Mouse (Mus musculus) liver, postnatal 0 days (tissue): ENCODE measurements around the gene Ndufaf3. TPM values are rescaled to one million over a fixed set of nuclear protein-coding genes. Genes with fewer than 3 reads are reported as not detected.

Experiments used
- ATAC-seq: fragments of 200-750 bp; cut with Nextera tagmentation; 2 replicates; pipeline ENCODE4 v1.8.0; 2017; ENCODE audit warnings: mild to moderate bottlenecking, moderate library complexity
- DNase-seq: peaks from one replicate; pipeline ENCODE4 v3.0.0-alpha.2; 2016
- H3K27ac ChIP-seq: fragments of 300-500 bp; sonication (generic); 2 replicates; pipeline ENCODE4 v1.5.1; 2014; ENCODE audit warnings: antibody characterized with exemption, moderate library complexity, mild to moderate bottlenecking, low read depth
- H3K27me3 ChIP-seq: fragments of 300-500 bp; sonication (generic); 2 replicates; pipeline ENCODE4 v1.6.1; 2014; ENCODE audit warnings: low read length, control low read depth, mixed read lengths; ENCODE audit not compliant: insufficient read depth
- H3K36me3 ChIP-seq: fragments of 300-500 bp; sonication (generic); replicated peaks from 2 replicates; pipeline ENCODE4 v1.6.1; 2014; ENCODE audit warnings: mild to moderate bottlenecking, control low read depth, low read length, moderate library complexity, mixed read lengths; ENCODE audit not compliant: insufficient read depth
- H3K4me1 ChIP-seq: fragments of 300-500 bp; sonication (generic); 2 replicates; pipeline ENCODE4 v1.6.1; 2014; ENCODE audit warnings: antibody characterized with exemption, mild to moderate bottlenecking, control low read depth; ENCODE audit not compliant: insufficient read depth
- H3K4me2 ChIP-seq: fragments of 300-500 bp; sonication (generic); 2 replicates; pipeline ENCODE4 v1.6.1; 2014; ENCODE audit warnings: low read depth, mild to moderate bottlenecking, low read length, moderate library complexity, mixed read lengths
- H3K4me3 ChIP-seq: fragments of 300-500 bp; sonication (generic); 2 replicates; pipeline ENCODE4 v1.5.1; 2014; ENCODE audit warnings: low read depth, low read length
- H3K9ac ChIP-seq: fragments of 300-500 bp; sonication (generic); replicated peaks from 2 replicates; pipeline ENCODE4 v1.6.1; 2014; ENCODE audit warnings: mild to moderate bottlenecking, moderate library complexity
- H3K9me3 ChIP-seq: fragments of 300-500 bp; sonication (generic); 2 replicates; pipeline ENCODE4 v1.6.1; 2016; ENCODE audit warnings: mild to moderate bottlenecking, control low read depth, low read length, mixed read lengths
- CTCF ChIP-seq: sonication (generic); IDR thresholded peaks from 2 replicates; pipeline ENCODE4 v1.5.1; 2016; ENCODE audit warnings: antibody characterized with exemption, low read depth
- EP300 ChIP-seq: IDR thresholded peaks from 2 replicates; pipeline ENCODE4 v1.6.1; 2016; ENCODE audit warnings: antibody characterized with exemption, low read depth, mild to moderate bottlenecking
- WGBS: fragments of 180-500 bp; shearing (Covaris S2); extraction: QIAGEN DNeasy Blood & Tissue Kit; methylation state at CpG from one replicate; pipeline ENCODE4 v1.1.7; 2014; ENCODE audit not compliant: insufficient replicate concordance; 5-methylcytosine and 5-hydroxymethylcytosine counted together
- polyA plus RNA-seq: library from polyadenylated mRNA; unstranded; fragments of >200 nt; fragmentation: Nextera tagmentation; extraction: Ambion mirVana; gene quantifications from 2 replicates; pipeline ENCODE4 v1.2.1, GENCODE M21; 2015

The Ndufaf3 gene
- polyA plus RNA-seq, 1 experiment from 2014 or later: 26.5 TPM

DNA sequence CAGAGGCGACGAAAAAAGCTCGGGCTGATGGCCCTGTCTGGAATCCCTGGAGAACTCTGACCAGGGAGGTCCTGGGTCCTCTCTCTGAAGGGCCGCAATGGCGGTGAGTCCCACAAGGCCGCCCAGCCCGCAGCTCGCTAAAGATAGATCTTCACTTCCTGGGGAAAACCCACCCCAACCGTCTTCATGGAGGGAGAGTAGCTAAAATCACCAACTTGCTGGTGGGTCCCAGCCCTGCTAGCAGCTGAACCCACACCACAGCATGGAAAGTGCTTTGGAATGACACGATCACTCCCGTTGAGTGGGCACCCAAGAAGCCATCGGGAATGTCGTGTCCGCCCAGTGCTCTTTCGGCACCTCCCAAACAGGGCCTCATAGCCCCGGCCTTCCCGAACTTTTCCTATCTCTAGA lies 1.3 kb upstream of the Ndufaf3 start:
- Histone ChIP-seq H3K4me2 (peak overlapping the region; percentile 100), H3K36me3 (peaks cover 40% of the 10 kb centered on the region), H3K9ac (peak overlapping the region; percentile 85), H3K9me3 (no peaks in the 10 kb centered on the region), H3K27ac (peak overlapping the region; percentile 97), H3K4me3 (peak overlapping the region; percentile 81), H3K4me1 (peaks cover 39% of the 10 kb centered on the region), H3K27me3 (no peaks in the 10 kb centered on the region)
- no peak for ATAC-seq
- DNase-seq: peak; percentile 24
- TF ChIP-seq CTCF (no peak), EP300 (no peak)
- 42% methylated on average over 17 of the region's 17 CpGs for WGBS

DNA sequence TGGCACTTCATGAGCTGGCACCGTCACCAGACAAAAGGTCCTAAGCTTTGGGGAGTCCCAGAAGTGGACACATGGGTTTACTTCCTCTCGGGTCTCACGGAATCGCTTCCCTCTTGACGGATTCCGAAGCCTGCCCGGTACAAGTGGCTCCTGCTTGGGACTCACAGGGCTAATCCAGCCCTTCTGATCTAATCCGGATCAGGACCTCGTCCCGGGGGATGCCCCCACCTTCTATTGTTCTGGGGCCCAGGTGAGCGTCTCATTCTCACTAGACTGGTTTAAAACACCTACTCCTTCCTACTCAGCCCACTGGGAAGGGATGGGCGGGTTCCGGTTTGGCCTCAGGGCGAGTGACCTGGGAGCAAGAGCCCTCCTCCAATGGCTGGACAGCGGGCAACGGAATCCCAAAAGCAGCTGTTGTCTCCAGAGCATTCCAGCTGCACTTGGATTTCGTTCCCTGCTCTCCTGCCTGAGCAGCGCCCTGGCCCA lies 741 bp upstream of the Ndufaf3 start:
- peak; percentile 47 for DNase-seq
- H3K27ac ChIP-seq: peak overlapping the region; percentile 97
- no peaks in the 10 kb centered on the region for H3K27me3 ChIP-seq
- TF ChIP-seq EP300 (no peak), CTCF (no peak)
- no peaks in the 10 kb centered on the region for H3K9me3 ChIP-seq
- peak overlapping the region; percentile 100 for H3K4me2 ChIP-seq
- peak overlapping the region; percentile 85 for H3K9ac ChIP-seq
- H3K4me1 ChIP-seq: peaks cover 39% of the 10 kb centered on the region
- H3K4me3 ChIP-seq: peak overlapping the region; percentile 81
- ATAC-seq: no peak; the same call in 1 of the 2 replicates
- peaks cover 41% of the 10 kb centered on the region for H3K36me3 ChIP-seq
- 4% methylated on average over 18 of the region's 18 CpGs for WGBS

DNA sequence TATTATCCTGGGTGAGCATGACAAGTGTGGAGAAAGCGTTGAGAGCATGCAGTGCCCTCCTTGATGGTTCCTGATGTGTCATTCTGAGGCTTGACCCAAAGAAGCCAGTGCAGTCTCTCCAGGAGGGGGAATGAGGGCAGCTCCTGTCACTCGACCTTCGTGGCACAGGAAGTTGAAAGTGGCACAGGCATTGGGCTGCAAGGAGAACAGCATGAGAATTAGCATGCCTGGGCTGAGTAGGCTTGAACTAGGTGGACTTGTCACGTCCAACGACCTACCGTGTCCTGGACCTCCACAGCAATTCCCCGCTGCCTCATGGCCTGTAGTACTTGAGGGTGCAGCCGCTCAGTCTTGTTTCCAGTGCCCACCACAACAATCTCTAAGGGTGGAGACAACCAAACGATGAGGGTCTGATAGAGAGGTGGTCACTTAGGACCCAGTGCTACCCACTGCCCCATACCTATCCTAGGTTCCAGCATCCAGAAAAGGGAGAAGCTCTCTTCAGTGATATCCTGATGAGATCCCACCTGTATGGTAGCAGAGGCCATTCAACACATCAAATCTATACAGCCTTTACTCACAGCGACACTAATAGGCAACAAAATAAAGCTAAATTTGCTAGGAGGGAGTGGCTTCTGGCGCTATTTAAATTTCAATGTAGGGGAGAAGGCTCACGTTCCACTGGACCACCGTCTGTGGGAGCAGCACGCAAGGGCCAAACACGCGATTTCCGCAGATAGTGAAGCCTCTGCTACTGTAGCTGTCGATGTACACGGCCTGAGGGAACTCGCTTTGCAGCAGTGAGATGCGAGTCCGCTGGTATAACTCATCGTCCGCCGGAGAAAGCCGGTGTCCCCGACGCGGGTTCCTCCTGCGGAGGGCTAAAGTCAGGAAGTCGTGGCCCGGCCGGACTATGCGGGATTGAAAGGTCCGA lies 1.1 kb downstream of the Ndufaf3 start:
- Histone ChIP-seq H3K9me3 (no peaks in the 10 kb centered on the region), H3K27ac (peak overlapping the region; percentile 97), H3K4me3 (peak overlapping the region; percentile 81), H3K4me2 (peak overlapping the region; percentile 100), H3K36me3 (peaks cover 35% of the 10 kb centered on the region), H3K4me1 (peaks cover 46% of the 10 kb centered on the region), H3K9ac (peak overlapping the region; percentile 85), H3K27me3 (no peaks in the 10 kb centered on the region)
- ATAC-seq (peak; percentile 2), DNase-seq (no peak)
- TF ChIP-seq EP300 (no peak), CTCF (no peak)
- 9% methylated on average over 35 of the region's 35 CpGs for WGBS

DNA sequence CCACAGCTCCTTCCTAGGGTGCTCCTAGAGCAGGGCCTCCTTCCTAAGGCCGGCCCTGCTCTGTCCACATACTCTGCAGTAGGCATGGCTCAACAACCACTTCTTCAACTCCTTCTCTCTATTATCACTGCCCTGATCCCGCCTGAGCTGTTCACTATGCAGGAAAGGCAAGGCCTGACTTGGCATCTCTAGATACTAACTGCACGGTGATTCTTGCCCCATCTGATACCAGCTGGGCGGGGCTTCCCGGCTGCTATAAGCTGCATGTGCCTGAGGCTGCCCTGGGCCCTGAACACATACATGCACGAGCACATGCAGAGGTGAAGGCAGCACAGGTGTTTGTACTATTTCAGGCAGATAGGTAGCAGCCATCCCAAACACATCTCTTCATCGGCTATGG lies 3.1 kb downstream of the Ndufaf3 start:
- peaks cover 40% of the 10 kb centered on the region for H3K36me3 ChIP-seq
- ATAC-seq (no peak), DNase-seq (peak; percentile 21)
- no peak overlapping the region for H3K27ac ChIP-seq
- no peaks in the 10 kb centered on the region for H3K27me3 ChIP-seq
- 63% methylated on average over 7 of the region's 7 CpGs for WGBS
- H3K4me2 ChIP-seq: no peak overlapping the region
- peaks cover 34% of the 10 kb centered on the region for H3K4me1 ChIP-seq
- H3K9ac ChIP-seq: no peak overlapping the region
- H3K9me3 ChIP-seq: no peaks in the 10 kb centered on the region
- TF ChIP-seq EP300 (no peak), CTCF (no peak)
- H3K4me3 ChIP-seq: no peak overlapping the region

DNA sequence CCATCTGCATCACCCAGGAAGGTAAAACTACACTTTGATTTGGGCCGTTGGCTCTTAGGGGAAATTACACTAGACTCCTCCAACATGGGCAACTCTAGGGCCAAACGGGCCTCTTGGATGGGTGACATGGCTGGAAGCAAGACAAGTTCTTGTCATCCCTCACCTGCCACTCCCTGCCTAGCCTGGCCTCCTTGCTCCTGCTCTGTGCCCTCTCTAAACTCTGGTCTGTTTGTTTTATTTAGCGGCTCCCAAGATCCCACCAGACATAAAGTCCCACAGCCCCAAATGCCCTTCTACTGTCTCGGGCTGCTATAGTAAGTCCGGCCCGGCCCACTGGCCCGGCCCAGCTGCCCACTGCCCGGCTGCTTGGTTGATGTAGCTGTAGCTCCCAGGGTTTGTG lies 3.6 kb downstream of the Ndufaf3 start:
- Histone ChIP-seq H3K27me3 (no peaks in the 10 kb centered on the region), H3K4me3 (no peak overlapping the region), H3K4me1 (peaks cover 31% of the 10 kb centered on the region), H3K4me2 (no peak overlapping the region), H3K27ac (no peak overlapping the region), H3K36me3 (peaks cover 45% of the 10 kb centered on the region), H3K9ac (no peak overlapping the region), H3K9me3 (no peaks in the 10 kb centered on the region)
- TF ChIP-seq EP300: no peak
- no peak for TF ChIP-seq CTCF
- ATAC-seq (no peak), DNase-seq (no peak)
- WGBS: 85% methylated on average over 8 of the region's 8 CpGs

DNA sequence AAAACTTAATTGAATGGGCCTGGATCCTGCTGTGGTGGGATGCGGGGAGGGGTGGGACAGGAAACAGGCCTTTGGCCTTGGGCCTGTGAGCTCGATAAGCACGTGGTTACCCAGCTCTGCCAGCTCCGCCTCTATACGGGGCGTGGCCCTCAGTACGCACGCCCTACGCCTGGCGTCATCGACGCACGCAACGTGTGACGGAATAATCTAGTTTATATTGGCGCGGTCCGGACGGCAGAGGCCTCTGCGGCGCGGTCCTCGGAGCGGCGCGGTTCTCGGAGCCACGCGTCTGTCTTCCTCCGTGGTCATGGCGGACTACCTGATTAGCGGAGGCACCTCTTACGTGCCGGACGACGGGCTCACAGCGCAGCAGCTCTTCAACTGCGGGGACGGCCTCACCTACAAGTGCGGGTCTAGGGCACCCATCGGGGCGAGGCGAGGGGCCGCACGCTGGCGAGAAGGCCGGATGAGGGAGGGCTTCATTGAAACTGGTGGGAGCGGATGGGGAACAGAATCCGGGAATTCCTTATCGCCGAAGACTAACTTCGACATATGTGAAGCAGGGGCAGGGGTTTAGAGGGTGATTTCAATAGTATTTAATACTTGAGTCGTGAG lies 6.9 kb downstream of the Ndufaf3 start, which contains the start of gene Impdh2:
Gene Impdh2, plus strand, starts transcription at position 60 of the 615 bp plus-strand sequence.
- ATAC-seq (peak; percentile 99), DNase-seq (peak; percentile 97)
- under 1% methylated on average over 52 of the region's 53 CpGs for WGBS
- Histone ChIP-seq H3K4me1 (peaks cover 14% of the 10 kb centered on the region), H3K27me3 (no peaks in the 10 kb centered on the region), H3K4me2 (peak within 1 kb of the TSS; percentile 94), H3K36me3 (peaks cover 67% of the 10 kb centered on the region), H3K27ac (peak within 1 kb of the TSS; percentile 75), H3K4me3 (peak within 1 kb of the TSS; percentile 66), H3K9ac (peak within 1 kb of the TSS; percentile 84), H3K9me3 (no peaks in the 10 kb centered on the region)
- TF ChIP-seq EP300 (no peak), CTCF (peak; percentile 22)
